Mouse (Mus musculus) megakaryocyte, adult 5-6 weeks (primary cell): ENCODE results near the gene Slc5a3. TPM values are rescaled to one million over a fixed set of nuclear protein-coding genes. Genes with fewer than 3 reads are reported as not detected.

Experiments
- ATAC-seq: 2 replicates; pipeline ENCODE4 v1.8.0; 2016; ENCODE audit warnings: mild to moderate bottlenecking, inconsistent platforms; ENCODE audit not compliant: poor library complexity, severe bottlenecking
- total RNA-seq, 2 experiments: library from RNA; stranded (forward) in 1 of 2; stranded (reverse) in 1 of 2; fragments of 153-499, 151-499 nt in 1 of 2; fragments of 221-1000, 200-1000 nt in 1 of 2; gene quantifications; 2 replicates each; pipeline versions ENCODE4 v1.2.3 to v1.2.4; 2015 to 2017

The Slc5a3 gene
- total RNA-seq (2015), result 0.65 and 0.78 TPM in 2 replicates
- total RNA-seq (2017), result 0.95 and 1.2 TPM in 2 replicates

GRCm38 (mm10) chr16:92057852-92058643 lies at the start of gene Slc5a3, which contains the start of the genes Mrps6 and Gm49711:
Slc5a3 (plus strand) TSS chr16:92058322.
Mrps6 (plus strand) TSS chr16:92058270.
Gm49711 (plus strand) TSS chr16:92058316.
- peak; percentile 85 for ATAC-seq

- ATAC-seq, result no peak
Measured at GRCm38 (mm10) chr16:92009586-92009985, 48.5 kb upstream of the Slc5a3 start.

GRCm38 (mm10) chr16:92016792-92017191 lies 41.3 kb upstream of the Slc5a3 start:
- ATAC-seq, result no peak

DNA sequence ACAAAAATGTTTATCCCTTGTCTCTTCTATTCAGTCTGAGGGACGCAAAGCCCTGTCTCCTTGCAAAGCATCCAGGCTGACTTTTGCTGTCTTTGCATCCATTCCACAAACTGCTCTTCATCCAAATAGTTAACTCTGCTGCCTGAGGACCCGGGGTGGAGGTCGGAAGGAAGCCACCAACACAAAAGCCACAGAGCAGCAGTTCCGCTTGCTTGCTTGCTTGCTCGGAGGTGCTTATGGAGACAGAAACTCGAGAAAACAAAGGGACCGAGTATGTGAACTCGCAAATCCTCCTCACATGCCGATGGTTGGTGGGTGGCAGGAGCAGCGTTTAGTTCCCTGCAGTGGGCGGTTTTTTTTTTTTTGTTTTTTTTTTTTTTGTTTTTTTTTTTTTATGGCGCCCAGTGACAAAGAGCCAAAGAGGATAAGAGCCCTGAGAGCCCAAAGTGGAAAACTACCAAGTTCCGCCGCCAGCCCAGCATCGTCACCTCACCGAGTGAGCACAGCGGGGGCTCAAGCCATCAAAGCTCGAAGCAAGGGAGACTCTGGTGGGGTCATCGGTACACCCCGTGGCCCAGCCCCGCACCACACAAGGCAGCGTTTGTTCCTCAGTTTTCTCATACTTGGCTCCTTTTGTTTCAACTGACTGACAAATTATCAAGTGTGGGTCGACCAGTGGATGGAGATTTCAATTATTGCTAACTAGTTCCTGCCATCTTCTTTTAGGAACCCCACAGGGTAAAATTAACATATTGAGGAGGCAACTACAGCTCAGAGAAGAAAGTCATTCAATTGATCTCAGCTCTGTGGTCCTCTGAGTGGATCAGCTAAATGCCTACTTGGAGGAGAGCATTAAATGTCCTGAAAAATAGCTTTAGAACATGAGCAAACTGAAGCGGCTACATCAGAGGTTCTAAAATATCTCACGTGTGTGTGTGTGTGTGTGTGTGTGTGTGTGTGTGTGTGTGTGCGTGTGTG lies 38.7 kb upstream of the Slc5a3 start:
- ATAC-seq, result peak; percentile 69

DNA sequence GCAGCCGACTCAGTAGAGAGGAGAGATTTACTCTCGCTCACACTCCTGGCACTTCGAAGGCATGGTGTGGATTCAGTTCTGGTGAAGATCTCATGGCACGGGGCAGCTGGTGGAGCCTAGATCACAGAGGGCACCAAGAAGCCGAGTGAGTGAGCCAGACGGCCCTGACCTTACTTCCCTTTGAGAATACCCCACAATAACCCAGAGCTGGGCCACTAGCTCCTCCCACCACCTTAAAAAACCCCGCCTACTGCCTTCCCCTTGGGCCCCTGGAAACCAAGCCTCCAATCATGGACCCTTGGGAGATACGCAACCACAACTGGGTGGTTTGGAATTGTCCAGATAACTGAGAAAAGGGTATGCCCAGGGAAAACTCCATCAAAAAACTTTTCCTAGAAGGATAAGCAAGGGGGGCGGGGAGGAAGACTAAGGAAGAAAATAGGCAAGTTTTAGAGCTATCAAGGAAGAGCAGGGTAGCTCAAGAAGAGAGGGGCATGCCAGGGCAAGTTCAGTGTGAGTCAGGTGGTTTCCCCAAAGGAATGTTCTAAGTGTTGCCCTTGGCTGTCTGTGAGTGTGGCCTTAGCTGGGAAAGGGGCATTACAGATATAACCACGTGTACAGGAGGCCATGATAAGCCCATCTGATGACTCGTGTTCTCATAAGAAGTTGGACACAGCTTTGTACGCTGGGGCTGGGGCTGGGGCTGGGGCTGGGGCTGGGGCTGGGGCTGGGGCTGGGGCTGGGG lies 36.3 kb upstream of the Slc5a3 start:
- no peak for ATAC-seq

- ATAC-seq, result no peak
Measured at GRCm38 (mm10) chr16:92022494-92023283, 35.4 kb upstream of the Slc5a3 start.

- ATAC-seq, result no peak
Measured at GRCm38 (mm10) chr16:92033286-92033685, 24.8 kb upstream of the Slc5a3 start.

GRCm38 (mm10) chr16:92034676-92035075 lies 23.4 kb upstream of the Slc5a3 start:
- ATAC-seq, result no peak

DNA sequence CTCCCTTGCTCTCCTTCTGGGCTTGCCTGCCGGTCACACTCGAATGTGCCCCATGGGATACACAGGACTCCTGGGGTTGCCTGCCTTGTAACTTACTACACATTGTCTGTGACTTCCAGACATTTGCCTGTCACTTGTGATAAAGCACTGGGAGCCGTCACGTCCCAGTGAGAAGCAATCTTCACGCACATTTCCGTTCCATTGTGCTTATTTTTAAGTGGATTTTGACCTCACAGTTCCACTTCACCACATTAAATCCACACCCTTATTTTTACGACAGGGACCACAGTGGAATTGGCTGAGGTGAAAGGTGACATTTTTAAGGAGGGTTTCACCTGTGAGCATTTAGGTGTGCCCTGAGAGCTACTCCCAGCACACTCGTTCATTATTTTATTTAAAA lies 21.4 kb upstream of the Slc5a3 start:
- ATAC-seq, result no peak

DNA sequence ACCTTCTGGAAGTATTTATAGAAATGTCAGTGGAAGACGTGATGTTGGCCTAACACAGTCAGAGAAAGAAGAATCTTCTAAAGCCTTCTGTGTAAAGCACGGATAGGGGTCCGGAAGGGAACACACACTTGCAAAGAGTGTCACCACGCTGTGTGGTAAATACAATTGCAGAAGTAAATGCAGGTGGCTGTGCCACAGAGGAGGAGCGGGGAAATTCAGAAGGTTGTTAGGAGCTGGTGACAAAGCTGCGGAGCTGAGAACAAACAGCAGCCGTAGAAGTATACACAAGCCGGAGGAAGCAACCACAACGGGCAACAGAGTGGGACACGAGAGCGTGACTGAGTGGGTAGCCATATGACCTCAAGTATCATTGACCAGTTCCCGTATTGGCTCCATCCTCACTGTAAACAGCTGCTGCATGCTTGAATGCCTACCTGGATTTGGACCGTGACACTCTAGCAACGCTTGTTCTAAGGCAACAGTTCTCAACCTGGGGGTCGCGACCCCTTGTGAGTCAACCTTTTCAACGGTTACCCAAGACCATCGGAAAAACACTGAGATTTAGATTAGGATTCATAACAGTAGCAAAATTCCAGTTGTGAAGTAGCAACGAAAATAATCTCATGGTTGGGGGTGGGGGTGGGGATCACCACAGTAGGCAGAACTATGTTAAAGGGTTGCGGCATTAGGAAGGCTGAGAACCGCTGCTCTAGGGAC lies 20.1 kb upstream of the Slc5a3 start:
- ATAC-seq, result peak; percentile 81

- ATAC-seq, result no peak
Measured at GRCm38 (mm10) chr16:92039421-92039820, 18.7 kb upstream of the Slc5a3 start.

- ATAC-seq, result no peak
Measured at GRCm38 (mm10) chr16:92039966-92040365, 18.2 kb upstream of the Slc5a3 start.

DNA sequence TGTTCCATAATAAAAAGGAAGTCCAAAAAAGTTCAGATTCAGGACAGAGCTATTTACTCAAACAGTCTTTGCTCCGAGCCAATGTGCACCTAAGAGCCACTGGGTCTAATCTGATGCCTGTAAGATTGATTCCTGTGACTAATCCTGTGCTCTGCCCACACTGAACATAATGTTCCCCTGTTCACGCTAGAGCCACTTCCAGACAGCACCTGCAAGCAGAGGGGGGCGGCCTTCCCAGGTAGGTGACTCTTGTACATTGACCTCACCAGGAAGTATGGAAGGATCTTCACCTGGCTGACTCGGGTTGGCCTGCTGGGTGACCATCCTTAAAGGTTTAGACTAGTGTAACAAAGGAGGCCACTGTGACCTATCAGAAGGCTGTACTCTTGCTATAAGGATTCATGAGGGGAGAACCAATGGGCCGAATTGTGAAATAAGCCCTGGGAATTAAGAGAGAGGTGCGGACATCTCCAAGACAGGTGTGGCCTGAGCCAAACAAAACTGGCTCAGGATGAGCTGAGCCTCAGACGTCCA lies 6.3 kb upstream of the Slc5a3 start:
- ATAC-seq, result no peak

DNA sequence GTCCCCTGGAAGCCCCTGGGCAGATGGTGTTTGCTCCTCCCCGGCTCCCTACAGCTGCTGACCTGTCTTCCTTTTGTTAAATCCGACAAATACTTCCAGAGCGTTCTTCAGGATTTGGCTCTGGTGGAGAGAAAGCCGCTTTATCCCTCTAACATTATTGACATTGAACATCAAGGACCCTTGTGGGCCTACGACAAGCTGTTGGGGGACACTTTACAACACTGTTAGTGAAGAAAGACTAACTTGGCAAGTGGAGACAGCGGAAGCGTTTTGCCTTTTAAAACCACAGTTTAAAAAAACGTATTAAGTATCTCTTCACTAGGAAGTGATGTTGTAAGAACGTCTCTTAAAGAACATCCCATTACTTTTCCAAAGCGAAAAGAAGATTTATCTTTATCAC lies 5.6 kb upstream of the Slc5a3 start:
- ATAC-seq, result no peak

DNA sequence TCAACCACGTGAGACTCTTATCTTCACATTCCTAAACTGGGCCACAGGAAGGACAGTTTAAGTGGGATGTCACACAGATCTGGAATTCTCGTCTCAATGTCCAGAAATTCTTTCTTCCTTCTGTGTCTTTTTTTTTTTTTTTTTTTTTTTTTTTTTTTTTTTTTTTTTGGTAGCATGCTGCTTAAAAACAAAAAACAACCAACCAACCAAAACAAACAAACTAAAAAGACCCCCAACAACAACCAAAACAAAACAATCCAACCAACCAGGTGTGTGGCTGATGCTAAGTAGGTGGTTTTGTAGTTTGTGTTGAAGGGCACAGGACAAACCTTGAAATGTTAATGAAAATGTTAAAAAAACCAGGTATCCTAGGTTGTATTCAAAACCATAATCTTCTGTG lies 1.4 kb upstream of the Slc5a3 start:
- ATAC-seq, result no peak

GRCm38 (mm10) chr16:92057456-92057851 lies 668 bp upstream of the Slc5a3 start:
- ATAC-seq, result no peak

DNA sequence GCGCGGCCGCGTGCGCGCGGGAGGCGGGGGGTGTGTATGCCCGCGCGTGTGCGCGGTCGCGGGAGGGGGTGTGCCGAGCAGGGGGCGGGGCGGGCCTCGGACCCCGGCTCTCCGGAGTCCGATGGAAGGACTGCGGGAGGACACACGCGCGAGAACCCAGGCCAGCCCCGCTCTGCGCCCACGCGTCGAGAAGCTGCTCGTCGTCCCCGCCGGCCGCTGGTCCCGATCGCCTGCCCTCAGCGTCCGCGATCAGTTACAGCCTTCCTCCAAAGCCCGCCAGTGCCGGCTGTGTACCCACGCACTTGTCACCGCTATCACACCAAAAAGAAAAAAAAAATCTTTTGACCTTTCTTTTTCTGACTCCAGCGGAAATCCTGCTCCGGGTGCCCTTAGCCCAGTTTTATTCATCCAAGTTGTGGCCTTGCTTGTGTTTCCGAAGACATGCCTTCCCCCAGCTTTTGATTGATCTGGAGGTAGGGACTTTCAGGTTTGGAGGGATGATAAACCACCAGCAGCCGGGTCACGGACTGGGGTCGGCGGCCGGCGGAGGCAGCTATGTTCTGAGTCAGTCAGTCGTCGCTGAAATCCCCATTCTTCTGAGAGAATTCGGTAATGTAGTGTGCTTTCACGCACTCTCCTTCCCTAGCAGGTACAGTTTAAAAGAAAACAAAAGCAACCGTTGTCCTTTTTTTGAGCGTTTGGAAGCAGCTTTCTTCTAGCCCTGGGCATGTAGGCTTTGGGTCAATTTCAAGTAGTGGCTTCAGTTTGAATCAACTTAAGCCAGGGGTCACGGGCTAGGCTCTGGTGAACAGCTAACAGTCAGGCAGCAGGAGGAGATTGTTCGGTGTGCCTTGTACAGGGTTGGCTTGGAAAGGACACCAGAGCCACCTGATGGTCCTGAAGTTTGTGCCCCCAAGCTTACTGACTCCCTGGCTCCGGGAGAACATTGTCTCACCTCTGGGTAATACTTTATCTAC lies 810 bp downstream of the Slc5a3 start:
- peak; percentile 13; the same call in 1 of the 2 replicates for ATAC-seq

- ATAC-seq, result no peak
Measured at GRCm38 (mm10) chr16:92060213-92060612, 2.1 kb downstream of the Slc5a3 start.
